Mouse (Mus musculus): ENCODE measurements around the gene Ttll1.
"Not testable (repeated sequence)": the region's sequence is repeated elsewhere in the genome, so short reads cannot be mapped to it uniquely, and the experiment has no call there.

- not testable (repeated sequence) for TF ChIP-seq CTCF, EP300 (IDR thresholded peaks at IDR 0.05; ENCODE audit: low read depth)
Measured at GRCm38 (mm10) chr15:83501483-83501882, 9.2 kb downstream of the Ttll1 start.

Measured in heart, postnatal 0 days (tissue).